Mouse (Mus musculus): Measurements from ENCODE around the gene Hes7.

DNA sequence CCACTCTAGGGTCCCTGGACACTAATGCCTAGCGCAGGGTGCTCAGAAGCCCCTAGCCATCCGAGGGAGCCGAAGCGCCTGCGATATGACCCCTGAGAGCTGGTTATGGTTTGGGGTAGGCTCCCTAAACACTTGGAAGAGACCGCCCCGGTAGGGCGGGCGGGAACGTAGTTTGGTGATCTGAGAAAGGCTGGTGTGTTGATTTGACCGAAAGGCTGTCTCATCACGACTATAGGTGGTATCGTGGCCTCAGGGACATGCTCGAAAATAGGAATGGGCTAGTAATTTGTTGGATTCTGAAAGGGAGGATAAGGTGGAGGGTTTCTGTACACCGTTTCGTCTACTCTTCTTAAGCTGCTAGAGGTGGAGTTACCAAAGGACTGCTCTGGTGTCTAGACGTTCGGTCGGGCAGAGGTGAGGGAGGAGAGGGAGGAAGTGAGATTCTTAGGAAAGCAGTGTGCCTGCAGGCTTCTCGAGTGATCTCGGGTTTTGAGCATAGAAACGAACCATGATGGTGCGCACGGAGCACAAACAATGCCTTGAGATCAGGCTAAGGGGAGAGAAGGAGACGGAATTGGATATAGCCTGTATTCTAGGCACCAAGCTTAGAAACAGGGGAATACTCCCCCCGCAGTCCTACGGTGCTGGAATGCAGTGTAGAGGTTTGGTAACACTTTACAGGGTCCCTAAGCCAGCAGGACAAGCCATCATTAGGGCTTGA lies 24.5 kb upstream of the Hes7 start:
- no peak for TF ChIP-seq GATA1 (IDR thresholded peaks at IDR 0.05; ENCODE audit: borderline replicate concordance, low read length)
- no peak for TF ChIP-seq FLI1 (IDR thresholded peaks at IDR 0.05; ENCODE audit: low read length)

All from megakaryocyte, embryonic 14.5 days (primary cell).